Mouse (Mus musculus) lung, postnatal 0 days (tissue): ENCODE data around the gene Mrc2.

Experiments used
- CTCF ChIP-seq: IDR thresholded peaks from 2 replicates; pipeline ENCODE4 v1.5.1; 2016; ENCODE audit warnings: antibody characterized with exemption, mild to moderate bottlenecking
- EP300 ChIP-seq: IDR thresholded peaks from 2 replicates; pipeline ENCODE4 v1.6.1; 2016; ENCODE audit warnings: antibody characterized with exemption, mild to moderate bottlenecking, control low read depth

GRCm38 (mm10) chr11:105281291-105281690, 11.2 kb upstream of the Mrc2 start:
- TF ChIP-seq CTCF (no peak), EP300 (no peak)
